Mouse (Mus musculus): ENCODE measurements around the gene Tbc1d2. TPM values are rescaled to one million over a fixed set of nuclear protein-coding genes. Genes with fewer than 3 reads are reported as not detected.

Tbc1d2 gene
- polyA plus RNA-seq, 1 experiment from 2014 or later = 0.83 TPM

- Histone ChIP-seq H3K36me3 (replicated peaks; ENCODE audit: insufficient read depth, low read length) (no peaks in the 10 kb centered on the region), H3K9me3 (ENCODE audit: low read length) (no peaks in the 10 kb centered on the region), H3K4me2 (ENCODE audit: low read depth, low read length) (peak overlapping the region; percentile 55), H3K4me3 (ENCODE audit: low read depth, low read length) (peak overlapping the region; percentile 0; the same call in 1 of the 2 replicates), H3K27me3 (ENCODE audit: insufficient read depth, low read length) (peaks cover 19% of the 10 kb centered on the region), H3K4me1 (ENCODE audit: insufficient read depth) (peaks cover 17% of the 10 kb centered on the region), H3K9ac (replicated peaks) (no peak overlapping the region), H3K27ac (ENCODE audit: low read depth) (peak overlapping the region; percentile 48; the same call in 1 of the 2 replicates)
- no peak for ATAC-seq
- no peak for TF ChIP-seq CTCF (IDR thresholded peaks at IDR 0.05; ENCODE audit: low read depth)
- TF ChIP-seq EP300 (IDR thresholded peaks at IDR 0.05; ENCODE audit: low read depth) = no peak
- WGBS (ENCODE audit: insufficient replicate concordance) = 21% methylated on average over 10 of the region's 10 CpGs
- DNase-seq = no peak
These were observed 51.9 kb downstream of the Tbc1d2 start for GRCm38 (mm10) chr4:46598111-46598510.

GRCm38 (mm10) chr4:46597286-46597961, 52.6 kb downstream of the Tbc1d2 start:
- peaks cover 19% of the 10 kb centered on the region for H3K27me3 ChIP-seq (ENCODE audit: insufficient read depth, low read length)
- WGBS (ENCODE audit: insufficient replicate concordance) = 21% methylated on average over 11 of the region's 11 CpGs

GRCm38 (mm10) chr4:46596398-46596797, 53.6 kb downstream of the Tbc1d2 start:
- Histone ChIP-seq H3K4me3 (ENCODE audit: low read depth, low read length) (no peak overlapping the region), H3K9ac (replicated peaks) (no peak overlapping the region), H3K27ac (ENCODE audit: low read depth) (no peak overlapping the region), H3K4me1 (ENCODE audit: insufficient read depth) (peaks cover 20% of the 10 kb centered on the region), H3K36me3 (replicated peaks; ENCODE audit: insufficient read depth, low read length) (no peaks in the 10 kb centered on the region), H3K9me3 (ENCODE audit: low read length) (no peaks in the 10 kb centered on the region), H3K27me3 (ENCODE audit: insufficient read depth, low read length) (peaks cover 17% of the 10 kb centered on the region), H3K4me2 (ENCODE audit: low read depth, low read length) (no peak overlapping the region)
- TF ChIP-seq CTCF (IDR thresholded peaks at IDR 0.05; ENCODE audit: low read depth) (no peak), EP300 (IDR thresholded peaks at IDR 0.05; ENCODE audit: low read depth) (no peak)
- ATAC-seq = no peak
- WGBS (ENCODE audit: insufficient replicate concordance) = 75% methylated on average over 6 of the region's 6 CpGs
- DNase-seq = no peak

More at GRCm38 (mm10) chr4:46597286-46597961, 52.6 kb downstream of the Tbc1d2 start:
- ATAC-seq (no peak), DNase-seq (peak; percentile 43)
- Histone ChIP-seq H3K4me1 (ENCODE audit: insufficient read depth) (peaks cover 20% of the 10 kb centered on the region), H3K27ac (ENCODE audit: low read depth) (peak overlapping the region; percentile 48; the same call in 1 of the 2 replicates), H3K4me2 (ENCODE audit: low read depth, low read length) (peak overlapping the region; percentile 55), H3K4me3 (ENCODE audit: low read depth, low read length) (peak overlapping the region; percentile 0; the same call in 1 of the 2 replicates), H3K9me3 (ENCODE audit: low read length) (no peaks in the 10 kb centered on the region), H3K9ac (replicated peaks) (no peak overlapping the region), H3K36me3 (replicated peaks; ENCODE audit: insufficient read depth, low read length) (no peaks in the 10 kb centered on the region)
- TF ChIP-seq EP300 (IDR thresholded peaks at IDR 0.05; ENCODE audit: low read depth) (no peak), CTCF (IDR thresholded peaks at IDR 0.05; ENCODE audit: low read depth) (no peak)

GRCm38 (mm10) chr4:46594131-46594530, 55.9 kb downstream of the Tbc1d2 start:
- ATAC-seq = no peak

GRCm38 (mm10) chr4:46593472-46593871, 56.5 kb downstream of the Tbc1d2 start:
- 51% methylated on average over 6 of the region's 6 CpGs for WGBS (ENCODE audit: insufficient replicate concordance)
- peaks cover 24% of the 10 kb centered on the region for H3K4me1 ChIP-seq (ENCODE audit: insufficient read depth)
- TF ChIP-seq EP300 (IDR thresholded peaks at IDR 0.05; ENCODE audit: low read depth) (no peak), CTCF (IDR thresholded peaks at IDR 0.05; ENCODE audit: low read depth) (no peak)

More at GRCm38 (mm10) chr4:46594131-46594530, 55.9 kb downstream of the Tbc1d2 start:
- Histone ChIP-seq H3K4me3 (ENCODE audit: low read depth, low read length) (no peak overlapping the region), H3K9me3 (ENCODE audit: low read length) (no peaks in the 10 kb centered on the region), H3K27me3 (ENCODE audit: insufficient read depth, low read length) (no peaks in the 10 kb centered on the region), H3K27ac (ENCODE audit: low read depth) (no peak overlapping the region), H3K36me3 (replicated peaks; ENCODE audit: insufficient read depth, low read length) (no peaks in the 10 kb centered on the region), H3K9ac (replicated peaks) (no peak overlapping the region), H3K4me1 (ENCODE audit: insufficient read depth) (peaks cover 24% of the 10 kb centered on the region), H3K4me2 (ENCODE audit: low read depth, low read length) (no peak overlapping the region)
- TF ChIP-seq CTCF (IDR thresholded peaks at IDR 0.05; ENCODE audit: low read depth) (no peak), EP300 (IDR thresholded peaks at IDR 0.05; ENCODE audit: low read depth) (no peak)
- DNase-seq = no peak
- WGBS (ENCODE audit: insufficient replicate concordance) = 61% methylated on average over 5 of the region's 5 CpGs

GRCm38 (mm10) chr4:46591833-46592520, 58.0 kb downstream of the Tbc1d2 start:
- no peaks in the 10 kb centered on the region for H3K36me3 ChIP-seq (replicated peaks; ENCODE audit: insufficient read depth, low read length)
- DNase-seq = no peak
- 59% methylated on average over 9 of the region's 9 CpGs for WGBS (ENCODE audit: insufficient replicate concordance)
- ATAC-seq = peak; percentile 31; the same call in 1 of the 2 replicates
- no peak overlapping the region for H3K4me3 ChIP-seq (ENCODE audit: low read depth, low read length)
- H3K9me3 ChIP-seq (ENCODE audit: low read length) = no peaks in the 10 kb centered on the region
- H3K27me3 ChIP-seq (ENCODE audit: insufficient read depth, low read length) = no peaks in the 10 kb centered on the region
- TF ChIP-seq CTCF (IDR thresholded peaks at IDR 0.05; ENCODE audit: low read depth) (no peak), EP300 (IDR thresholded peaks at IDR 0.05; ENCODE audit: low read depth) (no peak)
- H3K4me1 ChIP-seq (ENCODE audit: insufficient read depth) = peaks cover 15% of the 10 kb centered on the region
- H3K27ac ChIP-seq (ENCODE audit: low read depth) = no peak overlapping the region
- H3K4me2 ChIP-seq (ENCODE audit: low read depth, low read length) = no peak overlapping the region
- H3K9ac ChIP-seq (replicated peaks) = no peak overlapping the region

More at GRCm38 (mm10) chr4:46593472-46593871, 56.5 kb downstream of the Tbc1d2 start:
- ATAC-seq (no peak), DNase-seq (no peak)
- Histone ChIP-seq H3K4me2 (ENCODE audit: low read depth, low read length) (no peak overlapping the region), H3K27me3 (ENCODE audit: insufficient read depth, low read length) (no peaks in the 10 kb centered on the region), H3K4me3 (ENCODE audit: low read depth, low read length) (no peak overlapping the region), H3K36me3 (replicated peaks; ENCODE audit: insufficient read depth, low read length) (no peaks in the 10 kb centered on the region), H3K27ac (ENCODE audit: low read depth) (no peak overlapping the region), H3K9ac (replicated peaks) (no peak overlapping the region), H3K9me3 (ENCODE audit: low read length) (no peaks in the 10 kb centered on the region)
